Mouse (Mus musculus): Measurements from ENCODE around the gene Zfp13. TPM values are rescaled to one million over a fixed set of nuclear protein-coding genes. Genes with fewer than 3 reads are reported as not detected.

The Zfp13 gene
- polyA plus RNA-seq (2014; fragmentation: Illumina TruSeq; extraction: RNeasy Lipid Tissue Mini Kit (QIAGEN cat#74804); ENCODE audit: low replicate concordance) = not detected

GRCm38 (mm10) chr17:23598582-23599552 is at the start of gene Zfp13:
Gene Zfp13 (minus strand): TSS chr17:23599487.

GRCm38 (mm10) chr17:23644613-23645495 is 45.6 kb upstream of the Zfp13 start, which contains the start of gene Mmp25:
Gene Mmp25 (minus strand): TSS chr17:23645277.

GRCm38 (mm10) chr17:23600641-23601622 is 1.6 kb upstream of the Zfp13 start, which contains the start of gene Zscan10:
Gene Zscan10 (plus strand): TSS chr17:23600856.

GRCm38 (mm10) chr17:23563595-23564367 is 35.5 kb downstream of the Zfp13 start, which contains the start of gene Zfp213:
Gene Zfp213 (minus strand): TSS chr17:23564238.

Other genes with a start within 250 kb of the Zfp13 start
- not detected for gene Vmn2r116, start 214.9 kb downstream of the Zfp13 start, polyA plus RNA-seq (2014; fragmentation: Illumina TruSeq; extraction: RNeasy Lipid Tissue Mini Kit (QIAGEN cat#74804); ENCODE audit: low replicate concordance)
- gene Vmn2r117, start 119.8 kb downstream of the Zfp13 start, polyA plus RNA-seq (2014; fragmentation: Illumina TruSeq; extraction: RNeasy Lipid Tissue Mini Kit (QIAGEN cat#74804); ENCODE audit: low replicate concordance) = not detected
- gene Zfp213, start 35.2 kb downstream of the Zfp13 start, polyA plus RNA-seq (2014; fragmentation: Illumina TruSeq; extraction: RNeasy Lipid Tissue Mini Kit (QIAGEN cat#74804); ENCODE audit: low replicate concordance) = 0.33 TPM
- not detected for gene Zscan10, start 1.4 kb upstream of the Zfp13 start, polyA plus RNA-seq (2014; fragmentation: Illumina TruSeq; extraction: RNeasy Lipid Tissue Mini Kit (QIAGEN cat#74804); ENCODE audit: low replicate concordance)
- gene Mmp25, start 45.8 kb upstream of the Zfp13 start, polyA plus RNA-seq (2014; fragmentation: Illumina TruSeq; extraction: RNeasy Lipid Tissue Mini Kit (QIAGEN cat#74804); ENCODE audit: low replicate concordance) = 0.82 TPM
- gene Bicdl2, start 61.0 kb upstream of the Zfp13 start, polyA plus RNA-seq (2014; fragmentation: Illumina TruSeq; extraction: RNeasy Lipid Tissue Mini Kit (QIAGEN cat#74804); ENCODE audit: low replicate concordance) = 0.85 TPM
- 2.0 TPM for gene Hcfc1r1, start 74.1 kb upstream of the Zfp13 start, polyA plus RNA-seq (2014; fragmentation: Illumina TruSeq; extraction: RNeasy Lipid Tissue Mini Kit (QIAGEN cat#74804); ENCODE audit: low replicate concordance)
- 3.2 TPM for gene Thoc6, start 74.4 kb upstream of the Zfp13 start, polyA plus RNA-seq (2014; fragmentation: Illumina TruSeq; extraction: RNeasy Lipid Tissue Mini Kit (QIAGEN cat#74804); ENCODE audit: low replicate concordance)
- gene Tnfrsf12a, start 78.0 kb upstream of the Zfp13 start, polyA plus RNA-seq (2014; fragmentation: Illumina TruSeq; extraction: RNeasy Lipid Tissue Mini Kit (QIAGEN cat#74804); ENCODE audit: low replicate concordance) = not detected
- gene Cldn6, start 79.8 kb upstream of the Zfp13 start, polyA plus RNA-seq (2014; fragmentation: Illumina TruSeq; extraction: RNeasy Lipid Tissue Mini Kit (QIAGEN cat#74804); ENCODE audit: low replicate concordance) = not detected
- not detected for gene Cldn9, start 84.5 kb upstream of the Zfp13 start, polyA plus RNA-seq (2014; fragmentation: Illumina TruSeq; extraction: RNeasy Lipid Tissue Mini Kit (QIAGEN cat#74804); ENCODE audit: low replicate concordance)
- gene 1520401A03Rik, start 123.3 kb upstream of the Zfp13 start, polyA plus RNA-seq (2014; fragmentation: Illumina TruSeq; extraction: RNeasy Lipid Tissue Mini Kit (QIAGEN cat#74804); ENCODE audit: low replicate concordance) = not detected
- 1.6 TPM for gene Pkmyt1, start 126.8 kb upstream of the Zfp13 start, polyA plus RNA-seq (2014; fragmentation: Illumina TruSeq; extraction: RNeasy Lipid Tissue Mini Kit (QIAGEN cat#74804); ENCODE audit: low replicate concordance)
- 6.4 TPM for gene Paqr4, start 141.4 kb upstream of the Zfp13 start, polyA plus RNA-seq (2014; fragmentation: Illumina TruSeq; extraction: RNeasy Lipid Tissue Mini Kit (QIAGEN cat#74804); ENCODE audit: low replicate concordance)
- gene Kremen2, start 146.3 kb upstream of the Zfp13 start, polyA plus RNA-seq (2014; fragmentation: Illumina TruSeq; extraction: RNeasy Lipid Tissue Mini Kit (QIAGEN cat#74804); ENCODE audit: low replicate concordance) = not detected
- gene Flywch1, start 172.1 kb upstream of the Zfp13 start, polyA plus RNA-seq (2014; fragmentation: Illumina TruSeq; extraction: RNeasy Lipid Tissue Mini Kit (QIAGEN cat#74804); ENCODE audit: low replicate concordance) = 0.78 TPM
- not detected for gene Flywch2, start 186.6 kb upstream of the Zfp13 start, polyA plus RNA-seq (2014; fragmentation: Illumina TruSeq; extraction: RNeasy Lipid Tissue Mini Kit (QIAGEN cat#74804); ENCODE audit: low replicate concordance)
- 109 TPM for gene Srrm2, start 191.0 kb upstream of the Zfp13 start, polyA plus RNA-seq (2014; fragmentation: Illumina TruSeq; extraction: RNeasy Lipid Tissue Mini Kit (QIAGEN cat#74804); ENCODE audit: low replicate concordance)
- gene Elob, start 229.6 kb upstream of the Zfp13 start, polyA plus RNA-seq (2014; fragmentation: Illumina TruSeq; extraction: RNeasy Lipid Tissue Mini Kit (QIAGEN cat#74804); ENCODE audit: low replicate concordance) = 18.9 TPM
- not detected for gene Prss33, start 236.6 kb upstream of the Zfp13 start, polyA plus RNA-seq (2014; fragmentation: Illumina TruSeq; extraction: RNeasy Lipid Tissue Mini Kit (QIAGEN cat#74804); ENCODE audit: low replicate concordance)
- gene Prss32, start 244.4 kb upstream of the Zfp13 start, polyA plus RNA-seq (2014; fragmentation: Illumina TruSeq; extraction: RNeasy Lipid Tissue Mini Kit (QIAGEN cat#74804); ENCODE audit: low replicate concordance) = 6.8 TPM
- 1.1 TPM for gene Prss41, start 244.7 kb upstream of the Zfp13 start, polyA plus RNA-seq (2014; fragmentation: Illumina TruSeq; extraction: RNeasy Lipid Tissue Mini Kit (QIAGEN cat#74804); ENCODE audit: low replicate concordance)